Mouse (Mus musculus) liver, embryonic 16.5 days (tissue): ENCODE data around the gene Unc80. TPM values are rescaled to one million over a fixed set of nuclear protein-coding genes. Genes with fewer than 3 reads are reported as not detected.

Experiments used
- ATAC-seq: fragments of 200-750 bp; cut with Nextera tagmentation; 2 replicates; pipeline ENCODE4 v1.8.0; 2017; ENCODE audit warnings: low read depth, mild to moderate bottlenecking, moderate number of reproducible peaks, moderate library complexity
- H3K27ac ChIP-seq: fragments of 300-500 bp; sonication (generic); 2 replicates; pipeline ENCODE4 v1.5.1; 2014; ENCODE audit warnings: mild to moderate bottlenecking, low read length
- H3K27me3 ChIP-seq: fragments of 300-500 bp; sonication (generic); 2 replicates; pipeline ENCODE4 v1.6.1; 2014; ENCODE audit warnings: low read depth, low read length, mixed read lengths; ENCODE audit not compliant: control insufficient read depth, insufficient read depth
- H3K36me3 ChIP-seq: fragments of 300-500 bp; sonication (generic); 2 replicates; pipeline ENCODE4 v1.6.1; 2014; ENCODE audit warnings: mild to moderate bottlenecking; ENCODE audit not compliant: control insufficient read depth, insufficient read depth
- H3K4me1 ChIP-seq: fragments of 300-500 bp; sonication (generic); 2 replicates; pipeline ENCODE4 v1.6.1; 2014; ENCODE audit warnings: low read depth, low read length, mixed read lengths; ENCODE audit not compliant: control insufficient read depth
- H3K4me2 ChIP-seq: fragments of 300-500 bp; sonication (generic); 2 replicates; pipeline ENCODE4 v1.6.1; 2014; ENCODE audit warnings: low read depth, low read length, mixed read lengths
- H3K4me3 ChIP-seq: fragments of 300-500 bp; sonication (generic); 2 replicates; pipeline ENCODE4 v1.5.1; 2014; ENCODE audit warnings: low read depth, mild to moderate bottlenecking, low read length
- H3K9ac ChIP-seq: fragments of 300-500 bp; sonication (generic); 2 replicates; pipeline ENCODE4 v1.6.1; 2014; ENCODE audit warnings: low read depth, low read length
- H3K9me3 ChIP-seq: fragments of 300-500 bp; sonication (generic); replicated peaks from 2 replicates; pipeline ENCODE4 v1.6.1; 2016; ENCODE audit warnings: low read length; ENCODE audit not compliant: control insufficient read depth
- WGBS: fragments of 180-500 bp; shearing (Covaris S2); extraction: QIAGEN DNeasy Blood & Tissue Kit; methylation state at CpG from one replicate; pipeline ENCODE4 v1.1.7; 2014; ENCODE audit not compliant: insufficient replicate concordance; 5-methylcytosine and 5-hydroxymethylcytosine counted together
- polyA plus RNA-seq: library from polyadenylated mRNA; unstranded; fragments of >200 nt; fragmentation: Nextera tagmentation; extraction: Ambion mirVana; gene quantifications from 2 replicates; pipeline ENCODE4 v1.2.1, GENCODE M21; 2015

Gene Unc80
- polyA plus RNA-seq, 1 experiment from 2014 or later = not detected

- 53% methylated on average over 2 of the region's 2 CpGs for WGBS
- no peak overlapping the region for H3K4me3 ChIP-seq
- H3K27ac ChIP-seq = no peak overlapping the region
- no peak overlapping the region for H3K9ac ChIP-seq
- H3K36me3 ChIP-seq = no peaks in the 10 kb centered on the region
- no peaks in the 10 kb centered on the region for H3K27me3 ChIP-seq
- ATAC-seq = no peak
- no peaks in the 10 kb centered on the region for H3K9me3 ChIP-seq
- H3K4me2 ChIP-seq = no peak overlapping the region
- H3K4me1 ChIP-seq = no peaks in the 10 kb centered on the region
These were observed 94.2 kb downstream of the Unc80 start for GRCm38 (mm10) chr1:66562332-66562731.

DNA sequence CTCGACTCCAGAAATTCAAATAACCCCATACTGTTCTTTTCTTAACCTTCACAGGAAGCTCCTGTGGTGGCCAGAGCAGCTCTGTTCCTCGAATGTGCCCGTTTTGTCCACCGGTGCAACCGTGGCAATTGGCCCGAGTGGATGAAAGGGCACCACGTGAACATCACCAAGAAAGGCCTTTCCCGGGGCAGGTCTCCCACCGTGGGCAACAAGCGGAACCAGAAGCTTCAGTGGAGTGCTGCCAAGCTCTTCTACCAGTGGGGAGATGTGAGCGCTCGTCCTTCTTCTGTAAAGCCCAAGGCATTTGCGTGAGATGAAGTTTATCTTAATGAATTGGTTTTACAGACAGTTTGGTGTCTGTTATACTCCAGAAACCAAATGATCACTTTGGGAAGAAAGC lies 101.6 kb downstream of the Unc80 start:
- H3K27ac ChIP-seq = no peak overlapping the region
- no peaks in the 10 kb centered on the region for H3K36me3 ChIP-seq
- H3K4me3 ChIP-seq = no peak overlapping the region
- no peaks in the 10 kb centered on the region for H3K4me1 ChIP-seq
- no peak for ATAC-seq
- 75% methylated on average over 13 of the region's 13 CpGs for WGBS
- H3K27me3 ChIP-seq = no peaks in the 10 kb centered on the region
- no peaks in the 10 kb centered on the region for H3K9me3 ChIP-seq
- H3K4me2 ChIP-seq = no peak overlapping the region
- H3K9ac ChIP-seq = no peak overlapping the region

GRCm38 (mm10) chr1:66597163-66597788 lies 129.1 kb downstream of the Unc80 start:
- Histone ChIP-seq H3K27ac (no peak overlapping the region), H3K9me3 (no peaks in the 10 kb centered on the region), H3K36me3 (no peaks in the 10 kb centered on the region), H3K4me1 (no peaks in the 10 kb centered on the region), H3K9ac (no peak overlapping the region), H3K4me3 (no peak overlapping the region), H3K4me2 (no peak overlapping the region), H3K27me3 (no peaks in the 10 kb centered on the region)
- no peak for ATAC-seq

- ATAC-seq = no peak
- Histone ChIP-seq H3K4me1 (no peaks in the 10 kb centered on the region), H3K9ac (no peak overlapping the region), H3K9me3 (no peaks in the 10 kb centered on the region), H3K27me3 (no peaks in the 10 kb centered on the region), H3K36me3 (no peaks in the 10 kb centered on the region), H3K4me2 (no peak overlapping the region), H3K27ac (no peak overlapping the region), H3K4me3 (no peak overlapping the region)
- 62% methylated on average over 4 of the region's 4 CpGs for WGBS
These were observed 140.1 kb downstream of the Unc80 start for GRCm38 (mm10) chr1:66608304-66608703.

DNA sequence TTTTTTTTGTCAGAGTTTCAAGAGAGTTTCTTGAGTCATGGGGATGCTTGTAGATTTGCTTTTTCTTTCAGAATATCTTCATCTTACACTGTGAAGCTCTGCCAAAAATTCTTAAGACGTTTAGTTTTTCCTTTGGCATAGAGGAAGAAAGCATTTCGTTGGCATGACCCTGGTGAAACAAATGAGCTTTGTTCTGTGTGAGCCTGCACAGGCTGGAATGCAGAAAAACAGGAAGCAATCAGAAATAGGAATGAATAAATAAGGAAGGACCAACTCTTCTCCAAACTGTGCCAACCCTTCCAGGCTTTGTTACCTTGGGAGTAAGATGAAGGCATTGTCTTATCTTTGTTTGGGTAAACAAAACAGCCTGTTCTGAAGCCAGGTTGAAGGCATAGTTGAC lies 149.0 kb downstream of the Unc80 start:
- WGBS = 11% methylated on average over 2 of the region's 2 CpGs
- H3K4me3 ChIP-seq = no peak overlapping the region
- H3K4me1 ChIP-seq = no peaks in the 10 kb centered on the region
- H3K27me3 ChIP-seq = no peaks in the 10 kb centered on the region
- H3K9me3 ChIP-seq = no peaks in the 10 kb centered on the region
- no peak overlapping the region for H3K9ac ChIP-seq
- no peak overlapping the region for H3K27ac ChIP-seq
- no peak for ATAC-seq
- no peaks in the 10 kb centered on the region for H3K36me3 ChIP-seq
- no peak overlapping the region for H3K4me2 ChIP-seq

- no peaks in the 10 kb centered on the region for H3K27me3 ChIP-seq
- ATAC-seq = no peak
- no peak overlapping the region for H3K9ac ChIP-seq
- H3K9me3 ChIP-seq = no peaks in the 10 kb centered on the region
- no peak overlapping the region for H3K27ac ChIP-seq
- H3K4me3 ChIP-seq = no peak overlapping the region
- WGBS = 63% methylated on average over 2 of the region's 2 CpGs
- H3K36me3 ChIP-seq = no peaks in the 10 kb centered on the region
- no peaks in the 10 kb centered on the region for H3K4me1 ChIP-seq
- H3K4me2 ChIP-seq = no peak overlapping the region
These were observed 170.0 kb downstream of the Unc80 start for GRCm38 (mm10) chr1:66638177-66638576.

GRCm38 (mm10) chr1:66646894-66647293 lies 178.7 kb downstream of the Unc80 start:
- Histone ChIP-seq H3K9me3 (no peaks in the 10 kb centered on the region), H3K27ac (no peak overlapping the region), H3K4me3 (no peak overlapping the region), H3K4me2 (no peak overlapping the region), H3K9ac (no peak overlapping the region), H3K4me1 (no peaks in the 10 kb centered on the region), H3K27me3 (no peaks in the 10 kb centered on the region), H3K36me3 (no peaks in the 10 kb centered on the region)
- no peak for ATAC-seq

DNA sequence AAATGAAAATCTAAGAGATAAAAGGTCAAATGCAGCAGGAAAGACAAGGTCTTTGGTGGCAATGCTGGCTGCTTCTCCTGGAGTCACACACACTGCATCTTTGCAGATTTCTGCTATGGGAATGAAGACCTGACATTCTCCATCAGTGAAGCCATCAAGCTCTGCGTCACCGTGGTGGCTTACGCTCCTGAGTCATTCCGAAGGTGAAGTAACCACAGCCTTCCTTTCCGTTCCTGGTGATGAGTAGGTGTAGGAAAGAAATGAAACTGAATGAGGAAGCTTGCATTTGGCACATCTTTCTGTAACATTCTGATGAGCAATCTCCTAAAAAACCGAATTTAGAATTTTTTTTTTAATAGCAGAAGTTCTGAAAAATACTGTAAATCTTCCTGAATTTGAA lies 181.4 kb downstream of the Unc80 start:
- Histone ChIP-seq H3K4me2 (no peak overlapping the region), H3K4me1 (no peaks in the 10 kb centered on the region), H3K9ac (no peak overlapping the region), H3K36me3 (no peaks in the 10 kb centered on the region), H3K9me3 (no peaks in the 10 kb centered on the region), H3K4me3 (no peak overlapping the region), H3K27me3 (no peaks in the 10 kb centered on the region), H3K27ac (no peak overlapping the region)
- no peak for ATAC-seq
- WGBS = 43% methylated on average over 6 of the region's 6 CpGs

- Histone ChIP-seq H3K27me3 (no peaks in the 10 kb centered on the region), H3K27ac (no peak overlapping the region), H3K4me1 (no peaks in the 10 kb centered on the region), H3K9ac (no peak overlapping the region), H3K4me2 (no peak overlapping the region), H3K4me3 (no peak overlapping the region), H3K9me3 (no peaks in the 10 kb centered on the region), H3K36me3 (no peaks in the 10 kb centered on the region)
- 36% methylated on average over 1 of the region's 1 CpGs for WGBS
- ATAC-seq = no peak
These were observed 181.8 kb downstream of the Unc80 start for GRCm38 (mm10) chr1:66650006-66650405.
